ENCODE assay signal across 8 mouse cellular contexts in the genomic region with DNA sequence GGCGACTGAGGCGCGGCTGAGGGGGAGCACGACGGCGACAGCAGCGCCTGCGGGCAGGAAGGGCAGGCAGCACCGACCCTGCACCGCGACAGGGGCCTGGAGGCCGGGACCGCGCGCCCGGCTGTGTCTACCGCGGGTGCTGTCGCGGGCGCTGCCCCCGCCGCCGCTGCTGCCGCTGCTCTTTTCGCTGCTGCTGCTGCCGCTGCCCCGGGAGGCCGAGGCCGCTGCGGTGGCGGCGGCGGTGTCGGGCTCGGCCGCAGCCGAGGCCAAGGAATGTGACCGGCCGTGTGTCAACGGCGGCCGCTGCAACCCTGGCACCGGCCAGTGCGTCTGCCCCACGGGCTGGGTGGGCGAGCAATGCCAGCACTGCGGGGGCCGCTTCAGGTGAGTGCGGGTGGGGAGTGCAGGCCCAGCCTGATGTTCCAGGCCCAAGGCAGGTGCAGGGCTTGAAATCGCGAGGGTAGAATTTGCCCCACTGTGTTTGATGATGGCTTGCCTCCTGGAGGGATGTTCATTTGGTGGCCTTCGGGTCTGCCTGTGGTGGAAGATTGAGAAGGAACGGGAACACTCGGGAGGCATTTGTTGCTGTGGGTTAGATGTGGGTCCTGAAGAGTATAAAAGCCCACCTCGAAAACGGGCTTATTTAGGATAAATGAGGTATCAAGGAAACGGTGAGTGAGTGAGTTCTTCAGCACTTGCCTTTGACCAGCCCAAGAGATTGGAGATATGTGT. TPM values are rescaled to one million over a fixed set of nuclear protein-coding genes. Genes with fewer than 3 reads are reported as not detected.
DNase-seq lines count a peak whose midpoint lies in the region; ATAC-seq and TF ChIP-seq lines count a peak whose summit lies in the region.

No protein-coding gene starts in this region.

- H3K36me3 ChIP-seq in lung, embryonic 14.5 days (ENCODE audit: insufficient read depth): no peaks in the 10 kb centered on the region
- no peaks in the 10 kb centered on the region for H3K36me3 ChIP-seq in forebrain, embryonic 11.5 days (ENCODE audit: control insufficient read depth, insufficient read depth, low read length)
- H3K36me3 ChIP-seq in hindbrain, embryonic 15.5 days: no peaks in the 10 kb centered on the region
- H3K36me3 ChIP-seq in liver, postnatal 0 days (replicated peaks; ENCODE audit: insufficient read depth, low read length): no peaks in the 10 kb centered on the region
- no peaks in the 10 kb centered on the region for H3K36me3 ChIP-seq in stomach, embryonic 14.5 days (ENCODE audit: control insufficient read depth, insufficient read depth, low read length)

- peak overlapping the region; percentile 86 for H3K9ac ChIP-seq in lung, embryonic 14.5 days
- H3K9ac ChIP-seq in forebrain, embryonic 11.5 days (ENCODE audit: low read length): peak overlapping the region; percentile 86
- H3K9ac ChIP-seq in hindbrain, embryonic 15.5 days: peak overlapping the region; percentile 93
- peak overlapping the region; percentile 97 for H3K9ac ChIP-seq in liver, postnatal 0 days (replicated peaks)
- peak overlapping the region; percentile 87 for H3K9ac ChIP-seq in stomach, embryonic 14.5 days (replicated peaks; ENCODE audit: low read depth, low read length)

- peaks cover 11% of the 10 kb centered on the region for H3K4me1 ChIP-seq in lung, embryonic 14.5 days (ENCODE audit: insufficient read depth)
- H3K4me1 ChIP-seq in forebrain, embryonic 11.5 days (replicated peaks; ENCODE audit: control insufficient read depth, insufficient read depth, low read length): peaks cover 5% of the 10 kb centered on the region
- H3K4me1 ChIP-seq in hindbrain, embryonic 15.5 days (replicated peaks): peaks cover 36% of the 10 kb centered on the region
- H3K4me1 ChIP-seq in liver, postnatal 0 days (ENCODE audit: insufficient read depth): peaks cover 24% of the 10 kb centered on the region
- 0 out of 2 replicates have a peak, but pooled peaks cover 8% of the 10 kb centered on the region for H3K4me1 ChIP-seq in stomach, embryonic 14.5 days (ENCODE audit: control insufficient read depth, insufficient read depth, low read length)

- DNase-seq in lung, embryonic 14.5 days: no peak
- DNase-seq in lung, adult 18-20 months: no peak
- no peak for DNase-seq in forebrain, embryonic 11.5 days (ENCODE audit: low spot score)
- peak; percentile 40 for DNase-seq in liver, postnatal 0 days
- no peak for DNase-seq in spleen, postnatal 36 days (ENCODE audit: low spot score in 2 of 2)

- WGBS in lung, embryonic 14.5 days: under 1% methylated on average over 50 of the region's 58 CpGs
- under 1% methylated on average over 42 of the region's 58 CpGs for WGBS in forebrain, embryonic 11.5 days
- under 1% methylated on average over 30 of the region's 58 CpGs for WGBS in hindbrain, embryonic 15.5 days
- WGBS in liver, postnatal 0 days (ENCODE audit: insufficient replicate concordance): under 1% methylated on average over 48 of the region's 58 CpGs
- under 1% methylated on average over 58 of the region's 58 CpGs for WGBS in stomach, embryonic 14.5 days

- TF ChIP-seq CTCF in lung, embryonic 14.5 days (IDR thresholded peaks at IDR 0.05; ENCODE audit: low read depth): no peak
- no peak for TF ChIP-seq CTCF in liver, postnatal 0 days (IDR thresholded peaks at IDR 0.05; ENCODE audit: low read depth)

- H3K27me3 ChIP-seq in lung, embryonic 14.5 days (ENCODE audit: insufficient read depth, low read length): no peaks in the 10 kb centered on the region
- no peaks in the 10 kb centered on the region for H3K27me3 ChIP-seq in forebrain, embryonic 11.5 days (ENCODE audit: control insufficient read depth, insufficient read depth, low read length)
- H3K27me3 ChIP-seq in hindbrain, embryonic 15.5 days: no peaks in the 10 kb centered on the region
- no peaks in the 10 kb centered on the region for H3K27me3 ChIP-seq in liver, postnatal 0 days (ENCODE audit: insufficient read depth, low read length)
- no peaks in the 10 kb centered on the region for H3K27me3 ChIP-seq in stomach, embryonic 14.5 days (ENCODE audit: control insufficient read depth, insufficient read depth, low read length)

- 0 out of 2 replicates have a peak overlapping the region, but pooled peaks have one; percentile 6 for H3K27ac ChIP-seq in lung, embryonic 14.5 days (ENCODE audit: low read depth)
- H3K27ac ChIP-seq in forebrain, embryonic 11.5 days (ENCODE audit: low read depth, low read length): peak overlapping the region; percentile 70
- H3K27ac ChIP-seq in hindbrain, embryonic 15.5 days (replicated peaks): peak overlapping the region; percentile 91
- H3K27ac ChIP-seq in liver, postnatal 0 days (ENCODE audit: low read depth): peak overlapping the region; percentile 88
- H3K27ac ChIP-seq in stomach, embryonic 14.5 days (ENCODE audit: low read length): no peak overlapping the region

- peak; percentile 68 for ATAC-seq in lung, embryonic 14.5 days (ENCODE audit: insufficient read depth)
- ATAC-seq in activated CD4-positive, CD25-positive, alpha-beta regulatory T cell, adult 4 months: peak; percentile 8
- peak; percentile 62 for ATAC-seq in forebrain, embryonic 11.5 days (replicated peaks; ENCODE audit: low FRiP score)
- no peak; the same call in 1 of the 2 replicates for ATAC-seq in hindbrain, embryonic 15.5 days (ENCODE audit: low FRiP score, low read depth)
- peak; percentile 55 for ATAC-seq in liver, postnatal 0 days
- peak; percentile 62 for ATAC-seq in stomach, embryonic 14.5 days (ENCODE audit: insufficient number of reproducible peaks, insufficient read depth, low FRiP score, low read depth)

- H3K4me2 ChIP-seq in lung, embryonic 14.5 days: peak overlapping the region; percentile 87
- H3K4me2 ChIP-seq in forebrain, embryonic 11.5 days (ENCODE audit: low read depth, low read length, severe bottlenecking): peak overlapping the region; percentile 69
- H3K4me2 ChIP-seq in hindbrain, embryonic 15.5 days: peak overlapping the region; percentile 67
- peak overlapping the region; percentile 97 for H3K4me2 ChIP-seq in liver, postnatal 0 days (ENCODE audit: low read depth, low read length)
- H3K4me2 ChIP-seq in stomach, embryonic 14.5 days (replicated peaks; ENCODE audit: low read depth, low read length): peak overlapping the region; percentile 63

- H3K9me3 ChIP-seq in lung, embryonic 14.5 days (ENCODE audit: low read depth, low read length): no peaks in the 10 kb centered on the region
- no peaks in the 10 kb centered on the region for H3K9me3 ChIP-seq in forebrain, embryonic 11.5 days (ENCODE audit: control insufficient read depth, low read length)
- H3K9me3 ChIP-seq in hindbrain, embryonic 15.5 days: no peaks in the 10 kb centered on the region
- H3K9me3 ChIP-seq in liver, postnatal 0 days (ENCODE audit: low read length): no peaks in the 10 kb centered on the region
- no peaks in the 10 kb centered on the region for H3K9me3 ChIP-seq in stomach, embryonic 14.5 days (ENCODE audit: control insufficient read depth, low read depth, low read length)

- peak overlapping the region; percentile 98 for H3K4me3 ChIP-seq in lung, embryonic 14.5 days (ENCODE audit: low read depth, low read length)
- peak overlapping the region; percentile 98 for H3K4me3 ChIP-seq in forebrain, embryonic 11.5 days (ENCODE audit: low read depth, low read length)
- H3K4me3 ChIP-seq in hindbrain, embryonic 15.5 days: peak overlapping the region; percentile 99
- H3K4me3 ChIP-seq in liver, postnatal 0 days (ENCODE audit: low read depth, low read length): peak overlapping the region; percentile 98
- H3K4me3 ChIP-seq in stomach, embryonic 14.5 days (ENCODE audit: low read depth, low read length): peak overlapping the region; percentile 96

- TF ChIP-seq EP300 in liver, postnatal 0 days (IDR thresholded peaks at IDR 0.05; ENCODE audit: low read depth): no peak

RNA-seq across cellular contexts. Expression of a gene that starts 0.5 kb away (rescaled TPM):
- polyA plus RNA-seq in lung, embryonic 14.5 days (2014; fragmentation: Nextera tagmentation; extraction: Ambion mirVana): 9.1 and 10.2 TPM in 2 replicates
- polyA plus RNA-seq in activated CD4-positive, CD25-positive, alpha-beta regulatory T cell, adult 4 months (2017; shearing (Covaris generic)): 1 to 10 TPM; 4.6 to 6.2 TPM
- 11.3 TPM in 2 replicates for polyA plus RNA-seq in forebrain, embryonic 11.5 days (2014; fragmentation: Nextera tagmentation; extraction: Ambion mirVana)
- 14.8 and 15.0 TPM in 2 replicates for polyA plus RNA-seq in hindbrain, embryonic 15.5 days (2015; fragmentation: Nextera tagmentation; extraction: Ambion mirVana)
- 4.3 and 6.3 TPM in 2 replicates for polyA plus RNA-seq in liver, postnatal 0 days (2015; fragmentation: Nextera tagmentation; extraction: Ambion mirVana)
- polyA plus RNA-seq in stomach, embryonic 14.5 days (2014; fragmentation: Nextera tagmentation; extraction: Ambion mirVana): 9.9 and 13.0 TPM in 2 replicates

RNA-seq across cellular contexts. Expression of a gene that starts 0.5 kb away (rescaled TPM):
- polyA plus RNA-seq in lung, embryonic 14.5 days (2014; fragmentation: Nextera tagmentation; extraction: Ambion mirVana): 27.0 and 28.2 TPM in 2 replicates
- polyA plus RNA-seq in activated CD4-positive, CD25-positive, alpha-beta regulatory T cell, adult 4 months (2017; shearing (Covaris generic)): 10 to 100 TPM in 1 of 2 experiments, 1 to 10 TPM in 1; 9.5 to 11.6 TPM
- polyA plus RNA-seq in forebrain, embryonic 11.5 days (2014; fragmentation: Nextera tagmentation; extraction: Ambion mirVana): 47.4 and 53.1 TPM in 2 replicates
- 86.1 and 90.7 TPM in 2 replicates for polyA plus RNA-seq in hindbrain, embryonic 15.5 days (2015; fragmentation: Nextera tagmentation; extraction: Ambion mirVana)
- 6.6 and 8.9 TPM in 2 replicates for polyA plus RNA-seq in liver, postnatal 0 days (2015; fragmentation: Nextera tagmentation; extraction: Ambion mirVana)
- polyA plus RNA-seq in stomach, embryonic 14.5 days (2014; fragmentation: Nextera tagmentation; extraction: Ambion mirVana): 40.8 and 42.6 TPM in 2 replicates
